Mouse (Mus musculus): ENCODE data around the gene Bmp6. TPM values are rescaled to one million over a fixed set of nuclear protein-coding genes. Genes with fewer than 3 reads are reported as not detected.
A peak's percentile ranks its signal among the peaks of the same experiment; 100 is the strongest.

The Bmp6 gene
- polyA plus RNA-seq (2011; ENCODE audit: insufficient read depth, insufficient read length, low read depth, missing spikeins), result 0.73 and 0.97 TPM in 2 replicates

GRCm38 (mm10) chr13:38344713-38345430, at the start of gene Bmp6:
Bmp6 (plus strand) TSS chr13:38345107.
- H3K27me3 ChIP-seq (ENCODE audit: control insufficient read depth, insufficient read depth, low read length, poor library complexity, severe bottlenecking), result peaks cover 23% of the 10 kb centered on the region

GRCm38 (mm10) chr13:38296166-38296565, 48.7 kb upstream of the Bmp6 start:
- H3K9ac ChIP-seq (ENCODE audit: low read depth, poor library complexity, severe bottlenecking), result no peak overlapping the region
- no peaks in the 10 kb centered on the region for H3K4me1 ChIP-seq (ENCODE audit: control insufficient read depth, insufficient read depth, low read length)
- H3K36me3 ChIP-seq (ENCODE audit: control insufficient read depth, insufficient read depth, low read length, poor library complexity, severe bottlenecking), result no peaks in the 10 kb centered on the region
- no peak for TF ChIP-seq CTCF (IDR thresholded peaks at IDR 0.05; ENCODE audit: low read depth, low read length)
- no peak for TF ChIP-seq POLR2A (IDR thresholded peaks at IDR 0.05; ENCODE audit: insufficient read depth, low read length)
- no peak for TF ChIP-seq EP300 (IDR thresholded peaks at IDR 0.05; ENCODE audit: insufficient read depth, low read depth, low read length)
- no peaks in the 10 kb centered on the region for H3K9me3 ChIP-seq (replicated peaks; ENCODE audit: control insufficient read depth, insufficient read depth, low read length, poor library complexity, severe bottlenecking)
- H3K27ac ChIP-seq (ENCODE audit: insufficient read depth, low read length), result no peak overlapping the region
- H3K27me3 ChIP-seq (ENCODE audit: control insufficient read depth, insufficient read depth, low read length, poor library complexity, severe bottlenecking), result no peaks in the 10 kb centered on the region
- H3K4me3 ChIP-seq (ENCODE audit: low read depth, low read length), result no peak overlapping the region

More at GRCm38 (mm10) chr13:38344713-38345430, at the start of gene Bmp6:
- Histone ChIP-seq H3K9me3 (replicated peaks; ENCODE audit: control insufficient read depth, insufficient read depth, low read length, poor library complexity, severe bottlenecking) (peaks cover 7% of the 10 kb centered on the region), H3K4me1 (ENCODE audit: control insufficient read depth, insufficient read depth, low read length) (no peaks in the 10 kb centered on the region), H3K4me3 (ENCODE audit: low read depth, low read length) (peak within 1 kb of the TSS; percentile 71), H3K9ac (ENCODE audit: low read depth, poor library complexity, severe bottlenecking) (peak within 1 kb of the TSS; percentile 61), H3K36me3 (ENCODE audit: control insufficient read depth, insufficient read depth, low read length, poor library complexity, severe bottlenecking) (no peaks in the 10 kb centered on the region), H3K27ac (ENCODE audit: insufficient read depth, low read length) (no peak within 1 kb of the TSS)
- TF ChIP-seq EP300 (IDR thresholded peaks at IDR 0.05; ENCODE audit: insufficient read depth, low read depth, low read length) (no peak), CTCF (IDR thresholded peaks at IDR 0.05; ENCODE audit: low read depth, low read length) (no peak), POLR2A (IDR thresholded peaks at IDR 0.05; ENCODE audit: insufficient read depth, low read length) (no peak)

- Histone ChIP-seq H3K27me3 (ENCODE audit: control insufficient read depth, insufficient read depth, low read length, poor library complexity, severe bottlenecking) (no peaks in the 10 kb centered on the region), H3K4me3 (ENCODE audit: low read depth, low read length) (no peak overlapping the region), H3K36me3 (ENCODE audit: control insufficient read depth, insufficient read depth, low read length, poor library complexity, severe bottlenecking) (no peaks in the 10 kb centered on the region), H3K4me1 (ENCODE audit: control insufficient read depth, insufficient read depth, low read length) (no peaks in the 10 kb centered on the region), H3K27ac (ENCODE audit: insufficient read depth, low read length) (no peak overlapping the region), H3K9me3 (replicated peaks; ENCODE audit: control insufficient read depth, insufficient read depth, low read length, poor library complexity, severe bottlenecking) (no peaks in the 10 kb centered on the region), H3K9ac (ENCODE audit: low read depth, poor library complexity, severe bottlenecking) (no peak overlapping the region)
- TF ChIP-seq CTCF (IDR thresholded peaks at IDR 0.05; ENCODE audit: low read depth, low read length), result no peak
- TF ChIP-seq POLR2A (IDR thresholded peaks at IDR 0.05; ENCODE audit: insufficient read depth, low read length), result no peak
- TF ChIP-seq EP300 (IDR thresholded peaks at IDR 0.05; ENCODE audit: insufficient read depth, low read depth, low read length), result no peak
Observed at GRCm38 (mm10) chr13:38296601-38297000, 48.3 kb upstream of the Bmp6 start.

- no peaks in the 10 kb centered on the region for H3K4me1 ChIP-seq (ENCODE audit: control insufficient read depth, insufficient read depth, low read length)
- H3K27ac ChIP-seq (ENCODE audit: insufficient read depth, low read length), result no peak overlapping the region
- TF ChIP-seq POLR2A (IDR thresholded peaks at IDR 0.05; ENCODE audit: insufficient read depth, low read length) (no peak), EP300 (IDR thresholded peaks at IDR 0.05; ENCODE audit: insufficient read depth, low read depth, low read length) (no peak), CTCF (IDR thresholded peaks at IDR 0.05; ENCODE audit: low read depth, low read length) (no peak)
- H3K27me3 ChIP-seq (ENCODE audit: control insufficient read depth, insufficient read depth, low read length, poor library complexity, severe bottlenecking), result no peaks in the 10 kb centered on the region; the same call in 1 of the 2 replicates
- no peak overlapping the region for H3K4me3 ChIP-seq (ENCODE audit: low read depth, low read length)
- H3K9me3 ChIP-seq (replicated peaks; ENCODE audit: control insufficient read depth, insufficient read depth, low read length, poor library complexity, severe bottlenecking), result no peaks in the 10 kb centered on the region
- H3K36me3 ChIP-seq (ENCODE audit: control insufficient read depth, insufficient read depth, low read length, poor library complexity, severe bottlenecking), result no peaks in the 10 kb centered on the region
- no peak overlapping the region for H3K9ac ChIP-seq (ENCODE audit: low read depth, poor library complexity, severe bottlenecking)
Observed at GRCm38 (mm10) chr13:38311125-38311524, 33.8 kb upstream of the Bmp6 start.

GRCm38 (mm10) chr13:38312357-38313040, 32.4 kb upstream of the Bmp6 start:
- Histone ChIP-seq H3K9ac (ENCODE audit: low read depth, poor library complexity, severe bottlenecking) (no peak overlapping the region), H3K36me3 (ENCODE audit: control insufficient read depth, insufficient read depth, low read length, poor library complexity, severe bottlenecking) (no peaks in the 10 kb centered on the region)
- no peak for TF ChIP-seq POLR2A (IDR thresholded peaks at IDR 0.05; ENCODE audit: insufficient read depth, low read length)
- TF ChIP-seq EP300 (IDR thresholded peaks at IDR 0.05; ENCODE audit: insufficient read depth, low read depth, low read length), result no peak
- TF ChIP-seq CTCF (IDR thresholded peaks at IDR 0.05; ENCODE audit: low read depth, low read length), result no peak

GRCm38 (mm10) chr13:38314590-38314989, 30.3 kb upstream of the Bmp6 start:
- Histone ChIP-seq H3K4me1 (ENCODE audit: control insufficient read depth, insufficient read depth, low read length) (no peaks in the 10 kb centered on the region), H3K36me3 (ENCODE audit: control insufficient read depth, insufficient read depth, low read length, poor library complexity, severe bottlenecking) (no peaks in the 10 kb centered on the region), H3K4me3 (ENCODE audit: low read depth, low read length) (no peak overlapping the region), H3K9ac (ENCODE audit: low read depth, poor library complexity, severe bottlenecking) (no peak overlapping the region), H3K27me3 (ENCODE audit: control insufficient read depth, insufficient read depth, low read length, poor library complexity, severe bottlenecking) (no peaks in the 10 kb centered on the region; the same call in 1 of the 2 replicates), H3K9me3 (replicated peaks; ENCODE audit: control insufficient read depth, insufficient read depth, low read length, poor library complexity, severe bottlenecking) (no peaks in the 10 kb centered on the region), H3K27ac (ENCODE audit: insufficient read depth, low read length) (no peak overlapping the region)
- no peak for TF ChIP-seq POLR2A (IDR thresholded peaks at IDR 0.05; ENCODE audit: insufficient read depth, low read length)
- TF ChIP-seq EP300 (IDR thresholded peaks at IDR 0.05; ENCODE audit: insufficient read depth, low read depth, low read length), result no peak
- no peak for TF ChIP-seq CTCF (IDR thresholded peaks at IDR 0.05; ENCODE audit: low read depth, low read length)

More at GRCm38 (mm10) chr13:38312357-38313040, 32.4 kb upstream of the Bmp6 start:
- Histone ChIP-seq H3K9me3 (replicated peaks; ENCODE audit: control insufficient read depth, insufficient read depth, low read length, poor library complexity, severe bottlenecking) (no peaks in the 10 kb centered on the region), H3K4me1 (ENCODE audit: control insufficient read depth, insufficient read depth, low read length) (no peaks in the 10 kb centered on the region), H3K27me3 (ENCODE audit: control insufficient read depth, insufficient read depth, low read length, poor library complexity, severe bottlenecking) (no peaks in the 10 kb centered on the region; the same call in 1 of the 2 replicates), H3K4me3 (ENCODE audit: low read depth, low read length) (no peak overlapping the region), H3K27ac (ENCODE audit: insufficient read depth, low read length) (no peak overlapping the region)

All from ES-Bruce4 (cell line).